Mouse (Mus musculus) ES-Bruce4 (cell line): ENCODE measurements around the gene Cluh. TPM values are rescaled to one million over a fixed set of nuclear protein-coding genes. Genes with fewer than 3 reads are reported as not detected.

Experiments used
- H3K27ac ChIP-seq: 2 replicates; pipeline ENCODE4 v1.5.1; 2012; ENCODE audit warnings: low read length, inconsistent platforms; ENCODE audit not compliant: insufficient read depth
- H3K27me3 ChIP-seq: 2 replicates; pipeline ENCODE4 v1.6.1; 2012; ENCODE audit warnings: mild to moderate bottlenecking, low read length, inconsistent platforms; ENCODE audit not compliant: control insufficient read depth, poor library complexity, insufficient read depth, severe bottlenecking
- H3K36me3 ChIP-seq: 2 replicates; pipeline ENCODE4 v1.6.1; 2012; ENCODE audit warnings: inconsistent platforms, mild to moderate bottlenecking, low read length, moderate library complexity; ENCODE audit not compliant: control insufficient read depth, poor library complexity, insufficient read depth, severe bottlenecking
- H3K4me1 ChIP-seq: one replicate; pipeline ENCODE4 v1.8.1; 2011; ENCODE audit warnings: low read length; ENCODE audit not compliant: control insufficient read depth, insufficient read depth
- H3K4me3 ChIP-seq: 2 replicates; pipeline ENCODE4 v1.5.1; 2011; ENCODE audit warnings: low read depth, mild to moderate bottlenecking, low read length
- H3K9ac ChIP-seq: 2 replicates; pipeline ENCODE4 v1.6.1; 2012; ENCODE audit warnings: low read depth, mild to moderate bottlenecking, inconsistent platforms; ENCODE audit not compliant: poor library complexity, severe bottlenecking
- H3K9me3 ChIP-seq: replicated peaks from 2 replicates; pipeline ENCODE4 v1.6.1; 2012; ENCODE audit warnings: mild to moderate bottlenecking, low read length, inconsistent platforms; ENCODE audit not compliant: control insufficient read depth, poor library complexity, insufficient read depth, severe bottlenecking
- CTCF ChIP-seq: IDR thresholded peaks from one replicate; pipeline ENCODE4 v1.8.1; 2011; ENCODE audit warnings: low read depth, low read length
- EP300 ChIP-seq: IDR thresholded peaks from 2 replicates; pipeline ENCODE4 v1.6.1; 2011; ENCODE audit warnings: low read depth, low read length; ENCODE audit not compliant: insufficient read depth
- POLR2A ChIP-seq: IDR thresholded peaks from one replicate; pipeline ENCODE4 v1.8.1; 2011; ENCODE audit warnings: low read length; ENCODE audit not compliant: insufficient read depth
- polyA plus RNA-seq: library from polyadenylated mRNA; stranded (reverse); fragments of >200 nt; gene quantifications from 2 replicates; pipeline ENCODE4 v1.2.4, GENCODE M21; 2011; ENCODE audit warnings: low read depth; ENCODE audit not compliant: missing spikeins, insufficient read depth, insufficient read length

Cluh gene
- polyA plus RNA-seq, 1 experiment, result 33.3 TPM

- Histone ChIP-seq H3K9ac (peak overlapping the region; percentile 90), H3K4me1 (peaks cover 3% of the 10 kb centered on the region)
Measured at GRCm38 (mm10) chr11:74650576-74651100, 1.3 kb downstream of the Cluh start.

DNA sequence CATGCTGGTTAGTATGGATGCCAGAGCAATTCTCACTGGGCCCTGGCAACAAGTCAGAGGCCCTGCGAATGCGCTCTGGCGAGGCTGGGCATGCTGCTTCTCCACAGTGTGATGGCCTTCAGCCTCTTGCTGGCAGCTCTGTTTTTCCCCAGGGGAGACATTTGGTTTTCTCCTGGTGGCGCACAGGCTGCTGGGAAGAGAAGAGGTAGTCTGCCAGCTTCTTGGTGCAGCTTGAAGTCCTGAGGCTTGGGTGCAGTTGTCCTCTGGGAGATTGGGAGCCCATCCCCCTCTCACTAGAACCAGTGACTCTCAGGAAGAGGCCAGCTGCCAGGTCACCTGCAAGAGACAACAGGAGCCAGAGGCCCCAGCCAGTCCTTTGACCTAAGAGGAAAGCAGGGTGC, 3.5 kb downstream of the Cluh start:
- peaks cover 10% of the 10 kb centered on the region for H3K36me3 ChIP-seq
- no peaks in the 10 kb centered on the region for H3K9me3 ChIP-seq
- no peak overlapping the region for H3K27ac ChIP-seq
- TF ChIP-seq EP300 (no peak), CTCF (no peak), POLR2A (no peak)
- no peak overlapping the region for H3K9ac ChIP-seq
- no peaks in the 10 kb centered on the region for H3K27me3 ChIP-seq
- no peak overlapping the region for H3K4me3 ChIP-seq
- H3K4me1 ChIP-seq, result peaks cover 3% of the 10 kb centered on the region

More at GRCm38 (mm10) chr11:74650576-74651100, 1.3 kb downstream of the Cluh start:
- TF ChIP-seq EP300 (no peak), POLR2A (no peak), CTCF (no peak)
- no peak overlapping the region for H3K27ac ChIP-seq
- H3K36me3 ChIP-seq, result no peaks in the 10 kb centered on the region
- no peaks in the 10 kb centered on the region for H3K27me3 ChIP-seq
- peak overlapping the region; percentile 89 for H3K4me3 ChIP-seq
- no peaks in the 10 kb centered on the region for H3K9me3 ChIP-seq

DNA sequence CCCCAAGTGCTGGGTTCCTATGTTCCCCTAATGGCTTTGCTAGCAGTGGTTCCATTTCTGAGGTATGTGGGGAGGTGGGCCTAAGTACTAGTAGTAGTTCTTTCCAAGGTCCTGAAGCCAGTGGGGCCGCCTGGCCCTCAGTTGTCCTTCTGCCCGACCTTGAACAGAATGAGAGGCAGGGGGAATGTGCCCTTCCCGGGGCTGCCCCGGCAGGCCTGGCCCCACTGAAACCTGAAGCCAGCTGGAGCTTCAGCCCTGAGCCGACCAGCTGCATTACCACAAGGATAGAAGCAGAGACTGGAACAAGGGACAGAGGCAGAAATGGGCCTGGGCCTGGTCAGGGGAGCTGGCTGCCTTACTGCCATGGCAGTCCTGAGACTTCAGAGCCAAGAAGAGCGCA, 4.1 kb downstream of the Cluh start:
- Histone ChIP-seq H3K36me3 (peaks cover 16% of the 10 kb centered on the region), H3K9me3 (no peaks in the 10 kb centered on the region), H3K27ac (peak overlapping the region; percentile 30; the same call in 1 of the 2 replicates), H3K27me3 (no peaks in the 10 kb centered on the region), H3K9ac (no peak overlapping the region), H3K4me1 (peaks cover 3% of the 10 kb centered on the region), H3K4me3 (no peak overlapping the region)
- TF ChIP-seq CTCF (no peak), POLR2A (no peak), EP300 (no peak)

DNA sequence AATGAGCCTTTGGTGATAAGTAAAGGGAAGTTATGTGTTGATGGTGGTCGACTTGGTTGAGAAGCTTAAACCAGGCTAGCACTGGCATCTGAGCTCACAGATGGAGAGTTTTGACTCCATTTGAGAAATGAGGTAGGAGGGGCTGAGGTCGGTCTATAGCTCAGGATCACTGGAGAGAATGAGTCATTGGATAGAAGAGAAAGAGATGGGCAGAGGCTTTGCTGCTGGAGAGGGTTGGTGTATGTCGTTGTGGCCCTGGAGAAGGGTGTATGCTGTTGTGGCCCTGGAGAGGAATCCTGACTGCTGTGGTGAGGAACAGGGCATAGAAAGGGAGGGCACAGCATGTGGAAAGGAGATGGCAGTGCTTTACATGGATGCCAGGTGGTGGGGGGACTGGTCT, 6.6 kb downstream of the Cluh start:
- Histone ChIP-seq H3K4me3 (no peak overlapping the region), H3K4me1 (peaks cover 3% of the 10 kb centered on the region), H3K9me3 (no peaks in the 10 kb centered on the region), H3K36me3 (peaks cover 42% of the 10 kb centered on the region), H3K27me3 (no peaks in the 10 kb centered on the region), H3K9ac (no peak overlapping the region), H3K27ac (no peak overlapping the region)
- no peak for TF ChIP-seq EP300

GRCm38 (mm10) chr11:74660336-74660735, 11.0 kb downstream of the Cluh start:
- H3K36me3 ChIP-seq, result peaks cover 83% of the 10 kb centered on the region

DNA sequence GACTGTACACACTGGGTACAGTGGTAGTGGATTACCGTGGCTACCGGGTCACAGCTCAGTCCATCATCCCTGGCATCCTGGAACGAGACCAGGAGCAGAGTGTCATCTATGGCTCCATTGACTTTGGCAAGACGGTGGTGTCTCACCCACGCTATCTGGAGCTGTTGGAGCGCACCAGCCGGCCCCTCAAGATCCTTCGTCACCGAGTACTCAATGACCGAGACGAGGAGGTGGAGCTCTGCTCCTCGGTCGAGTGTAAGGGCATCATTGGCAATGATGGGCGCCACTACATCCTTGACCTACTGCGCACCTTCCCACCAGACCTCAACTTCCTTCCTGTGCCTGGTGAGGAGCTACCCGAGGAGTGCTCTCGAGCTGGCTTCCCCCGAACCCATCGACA, 12.3 kb downstream of the Cluh start:
- Histone ChIP-seq H3K27me3 (no peaks in the 10 kb centered on the region), H3K27ac (no peak overlapping the region), H3K9ac (no peak overlapping the region), H3K9me3 (no peaks in the 10 kb centered on the region), H3K36me3 (peaks cover 94% of the 10 kb centered on the region), H3K4me1 (no peaks in the 10 kb centered on the region), H3K4me3 (no peak overlapping the region)
- TF ChIP-seq CTCF (no peak), POLR2A (no peak), EP300 (no peak)

More at GRCm38 (mm10) chr11:74660336-74660735, 11.0 kb downstream of the Cluh start:
- TF ChIP-seq POLR2A, result no peak
- TF ChIP-seq EP300, result no peak
- TF ChIP-seq CTCF, result no peak
- Histone ChIP-seq H3K27me3 (no peaks in the 10 kb centered on the region), H3K9ac (no peak overlapping the region), H3K9me3 (no peaks in the 10 kb centered on the region), H3K4me1 (no peaks in the 10 kb centered on the region), H3K27ac (no peak overlapping the region), H3K4me3 (no peak overlapping the region)
